Mouse (Mus musculus) MN1 (cell line): ENCODE measurements around the gene Fam149a.

Experiments used
- DNase-seq: peaks from one replicate; pipeline ENCODE4 v3.0.0-alpha.2; 2016; ENCODE audit warnings: low spot score

Fam149a gene

GRCm38 (mm10) chr8:45381963-45382347, at the start of gene Fam149a:
TSS of gene Fam149a (minus strand) at chr8:45382291.
- no peak for DNase-seq

- DNase-seq: no peak
Measured at GRCm38 (mm10) chr8:45420151-45420550, 38.1 kb upstream of the Fam149a start.

DNA sequence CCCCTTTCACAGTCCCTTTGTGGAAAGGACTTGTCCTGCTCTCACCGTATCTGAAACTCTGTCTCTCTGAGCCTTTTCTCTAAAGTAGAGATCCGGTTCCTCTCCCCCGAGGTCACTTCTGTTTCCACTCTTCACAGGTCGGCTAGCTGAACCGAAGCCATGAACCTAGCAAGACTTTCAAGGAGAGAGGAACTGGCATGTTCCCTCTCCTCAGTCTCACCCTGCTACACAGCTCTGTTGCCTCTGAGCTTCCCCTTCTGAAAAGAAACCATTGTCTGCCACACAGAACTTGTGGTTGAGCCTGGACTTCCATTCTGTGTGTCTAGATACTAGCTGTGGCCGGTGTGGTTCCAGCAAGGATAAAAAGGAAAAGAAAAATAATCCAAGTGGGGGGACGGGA, 32.9 kb upstream of the Fam149a start:
- no peak for DNase-seq

GRCm38 (mm10) chr8:45410882-45411281, 28.8 kb upstream of the Fam149a start, which contains the start of gene Tlr3:
TSS of gene Tlr3 (minus strand) at chr8:45411080.
- DNase-seq: no peak

DNA sequence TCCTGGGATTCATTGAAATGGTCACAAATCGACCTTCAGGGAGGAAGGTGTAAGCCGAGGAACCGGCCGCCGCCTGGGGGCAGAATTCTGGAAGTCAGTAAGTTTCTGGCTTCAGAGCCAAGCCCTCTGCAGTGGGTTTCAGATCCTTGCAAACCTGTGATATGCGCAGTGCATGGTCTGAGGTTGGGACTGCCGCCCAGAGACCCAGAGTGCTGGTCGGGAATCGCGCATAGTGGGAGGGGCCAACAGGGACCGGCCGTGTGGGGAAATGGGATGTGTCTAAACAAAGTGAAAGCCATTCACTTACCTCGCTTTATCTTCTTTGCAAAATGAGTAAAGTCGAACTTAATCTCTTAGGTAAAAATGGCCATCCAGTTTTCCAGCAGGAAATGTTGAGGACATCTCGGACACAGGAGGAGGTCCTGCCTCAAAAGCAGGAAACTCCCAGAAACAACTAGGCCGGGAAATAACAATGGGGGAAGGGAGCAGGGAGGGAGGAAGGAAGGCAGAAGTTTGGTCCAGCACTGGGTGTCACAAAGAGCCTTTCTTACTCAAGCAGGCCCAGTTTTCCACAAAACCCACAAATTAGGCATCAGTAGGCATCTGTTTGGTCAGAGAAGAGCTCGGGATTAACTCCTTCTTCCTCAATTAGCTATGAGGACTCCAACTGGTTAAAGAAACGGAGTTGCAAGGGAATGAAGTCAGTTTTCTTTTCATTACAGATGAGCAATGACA, 28.2 kb upstream of the Fam149a start:
- DNase-seq: peak; percentile 32

DNA sequence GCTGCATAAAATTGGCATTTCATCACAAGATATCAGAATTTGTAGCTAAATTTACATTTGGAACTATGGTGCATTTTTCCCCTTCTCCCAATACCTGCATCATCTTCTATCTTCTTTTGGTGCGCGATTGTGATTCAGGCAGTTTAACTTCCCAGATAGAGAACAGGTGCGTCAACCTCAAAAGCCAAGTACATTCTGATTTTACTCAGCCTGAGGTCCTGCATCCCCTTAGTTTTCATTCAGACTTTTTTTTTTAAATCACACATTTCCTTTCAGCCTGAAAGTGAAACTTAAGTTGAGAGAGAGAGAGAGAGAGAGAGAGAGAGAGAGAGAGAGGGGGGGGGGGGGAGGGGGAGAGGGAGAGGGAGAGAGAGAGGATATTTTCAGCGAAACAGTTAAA, 27.6 kb upstream of the Fam149a start:
- DNase-seq: no peak

DNA sequence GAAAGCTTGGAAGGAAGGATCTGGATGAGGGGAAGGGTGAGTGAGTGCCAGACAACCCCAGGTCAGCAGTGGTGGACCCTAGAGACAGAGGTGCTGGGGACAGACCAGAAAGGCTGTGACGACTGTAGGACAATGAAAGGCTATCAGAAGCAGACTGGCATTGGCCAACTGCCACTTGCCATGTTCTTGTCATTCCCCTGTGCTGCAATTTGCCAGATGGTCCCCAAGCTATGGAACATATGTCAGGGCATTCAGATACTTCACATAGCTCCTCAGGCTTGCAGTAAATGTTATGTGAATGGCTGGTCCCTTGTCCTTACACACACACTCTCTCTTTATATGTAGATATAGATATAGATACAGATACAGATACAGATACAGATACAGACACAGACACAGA, 1.2 kb upstream of the Fam149a start:
- DNase-seq: no peak

DNA sequence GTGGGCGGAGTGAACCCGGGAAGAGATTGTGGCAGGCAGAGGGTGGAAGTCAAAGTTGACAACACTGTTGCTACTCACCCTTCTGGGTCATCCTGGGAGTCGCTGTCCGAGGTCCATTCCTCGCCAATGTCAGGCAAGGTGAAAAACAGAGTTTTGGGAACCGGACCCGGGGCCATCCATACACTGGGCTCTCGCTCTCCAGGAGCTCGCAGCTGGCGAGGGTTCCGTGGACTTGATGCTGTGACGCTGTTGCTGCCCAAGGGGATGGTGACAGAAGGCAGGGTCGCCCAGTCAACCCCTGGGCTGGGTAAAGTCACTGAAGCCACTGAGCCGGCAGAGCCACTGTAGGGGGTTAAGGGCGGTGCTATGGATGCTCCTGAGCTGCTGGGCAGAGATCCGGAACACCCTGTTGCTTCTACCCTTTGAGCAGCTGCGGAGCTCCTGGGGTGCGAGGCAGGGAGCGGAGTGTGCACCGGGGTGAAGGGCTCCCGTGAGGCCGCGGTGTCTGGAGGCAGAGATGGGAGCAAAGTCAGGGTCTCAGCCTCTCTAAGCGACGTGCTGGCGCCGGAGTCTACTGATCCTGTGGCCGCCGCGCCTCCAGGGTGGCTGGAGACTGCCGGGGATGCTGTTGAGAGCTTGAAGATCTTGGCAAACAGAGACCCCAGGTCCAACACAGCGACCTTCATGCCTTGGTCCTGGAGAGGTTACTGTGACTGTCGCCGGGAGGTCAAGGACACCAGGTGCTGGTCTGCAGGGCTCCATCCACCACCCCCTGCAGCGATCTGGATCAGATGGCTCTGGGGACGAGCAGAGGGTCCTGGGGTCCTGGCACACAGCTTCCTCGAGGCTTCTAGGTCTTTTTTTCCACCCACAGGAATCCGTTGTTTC, 772 bp downstream of the Fam149a start:
- DNase-seq: no peak

- no peak for DNase-seq
Measured at GRCm38 (mm10) chr8:45380598-45380997, 1.5 kb downstream of the Fam149a start.

- DNase-seq: no peak
Measured at GRCm38 (mm10) chr8:45374071-45374470, 8.0 kb downstream of the Fam149a start.

DNA sequence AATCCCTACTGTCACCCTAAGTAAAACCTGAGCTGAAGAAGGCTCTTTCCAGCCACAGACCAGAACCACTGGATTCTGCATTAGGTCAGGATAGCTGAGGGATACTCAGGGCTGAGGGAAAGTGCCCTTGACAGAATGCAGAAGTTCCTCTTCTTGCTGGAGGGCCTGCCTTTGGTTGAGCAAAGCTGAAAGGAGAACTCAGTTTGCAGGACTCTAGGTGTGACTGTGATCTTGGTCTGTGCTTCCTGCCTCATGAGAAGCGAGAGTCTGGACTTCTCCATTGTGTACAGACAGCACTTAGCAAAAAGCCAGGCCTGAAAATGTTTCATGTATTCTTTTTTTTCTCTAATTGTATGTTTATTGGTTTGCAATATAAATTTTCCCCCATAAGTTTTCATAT, 14.9 kb downstream of the Fam149a start:
- DNase-seq: no peak

- DNase-seq: no peak
Measured at GRCm38 (mm10) chr8:45363220-45363619, 18.9 kb downstream of the Fam149a start.

DNA sequence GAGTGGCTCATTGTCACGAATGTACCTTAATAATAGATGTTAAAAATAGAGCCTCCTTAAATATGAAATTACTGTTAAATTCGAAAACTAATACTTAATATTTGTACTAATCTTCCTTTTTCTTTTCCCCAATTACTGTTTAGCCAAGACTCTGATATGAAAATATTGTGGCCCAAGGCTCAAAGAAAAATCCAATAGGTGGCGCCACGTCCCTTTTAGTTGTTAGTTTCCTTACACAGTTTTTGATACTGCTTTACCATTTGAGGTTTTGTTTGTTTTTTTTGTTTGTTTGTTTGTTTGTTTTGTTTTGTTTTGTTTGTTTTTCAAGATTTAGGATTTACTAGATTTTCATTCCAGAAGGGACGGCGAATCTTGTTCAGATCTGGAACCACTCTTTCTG, 19.8 kb downstream of the Fam149a start:
- DNase-seq: no peak

DNA sequence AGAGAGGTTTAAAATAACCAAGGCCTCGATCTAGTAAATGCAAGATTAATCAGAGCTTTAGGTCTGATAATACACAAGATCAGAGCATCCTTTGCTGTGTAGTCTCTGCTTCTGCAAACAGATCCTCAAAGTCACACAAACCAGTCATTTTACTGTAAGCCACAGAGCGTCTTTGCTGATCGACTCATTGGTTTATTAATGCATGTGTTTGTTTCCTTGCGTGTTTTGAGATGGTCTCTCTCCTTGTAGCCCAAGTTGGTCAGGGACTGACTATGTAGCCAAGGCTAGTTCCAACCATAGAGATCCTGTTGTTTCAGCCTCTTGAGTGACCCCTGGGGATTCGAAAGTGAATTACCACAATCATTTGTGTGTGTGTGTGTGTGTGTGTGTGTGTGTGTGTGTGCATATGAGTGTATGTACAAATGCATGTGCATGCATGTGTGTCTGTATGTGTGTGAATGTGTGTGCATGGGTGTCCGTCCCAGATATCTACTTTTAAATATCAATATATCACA, 22.9 kb downstream of the Fam149a start:
- peak; percentile 24 for DNase-seq

- peak; percentile 20 for DNase-seq
Measured at GRCm38 (mm10) chr8:45358132-45358918, 23.8 kb downstream of the Fam149a start.

DNA sequence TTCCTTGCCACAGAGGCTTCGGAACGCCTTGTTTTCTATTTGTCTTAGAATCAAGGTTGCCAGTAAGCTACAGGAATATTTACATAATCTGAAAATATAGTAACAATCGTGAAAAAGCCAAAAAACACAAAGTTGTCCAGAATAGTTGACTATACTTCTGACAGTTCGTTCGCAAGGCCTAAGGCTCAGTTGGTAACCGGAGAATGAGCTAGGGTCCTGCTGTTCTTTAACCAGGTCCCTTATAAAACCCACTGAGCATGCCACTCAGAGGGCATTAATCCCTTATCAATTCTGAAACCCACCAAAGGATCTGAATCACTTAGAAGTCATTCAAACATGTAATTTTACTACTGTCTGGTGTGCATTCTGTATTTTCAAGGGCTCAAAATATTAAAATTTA, 26.3 kb downstream of the Fam149a start:
- no peak for DNase-seq

- DNase-seq: peak; percentile 63
Measured at GRCm38 (mm10) chr8:45345031-45345430, 37.1 kb downstream of the Fam149a start.

GRCm38 (mm10) chr8:45344298-45344697, 37.8 kb downstream of the Fam149a start:
- no peak for DNase-seq

GRCm38 (mm10) chr8:45341630-45342628, 40.2 kb downstream of the Fam149a start:
- no peak for DNase-seq

GRCm38 (mm10) chr8:45333493-45333892, 48.6 kb downstream of the Fam149a start:
- no peak for DNase-seq
